Mouse (Mus musculus) heart, postnatal 4 days (tissue): ENCODE data around the gene Bcas3. TPM values are rescaled to one million over a fixed set of nuclear protein-coding genes. Genes with fewer than 3 reads are reported as not detected.

Experiments used
- DNase-seq: peaks from one replicate; pipeline ENCODE4 v3.0.0; 2021
- total RNA-seq, 2 experiments: library from RNA; stranded (reverse); gene quantifications; 2 replicates each; pipeline ENCODE4 v1.2.3; 2021

Bcas3 gene
- total RNA-seq, 2 experiments from 2014 or later = 24.4 to 24.7 TPM

GRCm38 (mm10) chr11:85621486-85621885 lies 268.5 kb downstream of the Bcas3 start:
- DNase-seq = no peak

GRCm38 (mm10) chr11:85621994-85622393 lies 269.0 kb downstream of the Bcas3 start:
- DNase-seq = no peak

- DNase-seq = no peak
Observed at GRCm38 (mm10) chr11:85625206-85625605, 272.2 kb downstream of the Bcas3 start.

GRCm38 (mm10) chr11:85626846-85627245 lies 273.9 kb downstream of the Bcas3 start:
- DNase-seq = no peak

GRCm38 (mm10) chr11:85627405-85627804 lies 274.4 kb downstream of the Bcas3 start:
- peak; percentile 27 for DNase-seq

- DNase-seq = no peak
Observed at GRCm38 (mm10) chr11:85628303-85629063, 275.5 kb downstream of the Bcas3 start.

- no peak for DNase-seq
Observed at GRCm38 (mm10) chr11:85632568-85632981, 279.6 kb downstream of the Bcas3 start.

- no peak for DNase-seq
Observed at GRCm38 (mm10) chr11:85638696-85639495, 285.9 kb downstream of the Bcas3 start.

- no peak for DNase-seq
Observed at GRCm38 (mm10) chr11:85640659-85641058, 287.7 kb downstream of the Bcas3 start.

- DNase-seq = no peak
Observed at GRCm38 (mm10) chr11:85641486-85641885, 288.5 kb downstream of the Bcas3 start.

- no peak for DNase-seq
Observed at GRCm38 (mm10) chr11:85642591-85642990, 289.6 kb downstream of the Bcas3 start.

GRCm38 (mm10) chr11:85643025-85643424 lies 290.1 kb downstream of the Bcas3 start:
- DNase-seq = no peak

- no peak for DNase-seq
Observed at GRCm38 (mm10) chr11:85643479-85644000, 290.6 kb downstream of the Bcas3 start.

- DNase-seq = peak; percentile 15
Observed at GRCm38 (mm10) chr11:85644027-85644747, 291.2 kb downstream of the Bcas3 start.

GRCm38 (mm10) chr11:85644748-85645060 lies 291.7 kb downstream of the Bcas3 start:
- DNase-seq = no peak

GRCm38 (mm10) chr11:85645152-85645835 lies 292.3 kb downstream of the Bcas3 start:
- no peak for DNase-seq

- DNase-seq = no peak
Observed at GRCm38 (mm10) chr11:85648893-85649292, 295.9 kb downstream of the Bcas3 start.

- DNase-seq = no peak
Observed at GRCm38 (mm10) chr11:85649373-85649772, 296.4 kb downstream of the Bcas3 start.

GRCm38 (mm10) chr11:85657471-85657870 lies 304.5 kb downstream of the Bcas3 start:
- no peak for DNase-seq

- DNase-seq = no peak
Observed at GRCm38 (mm10) chr11:85660304-85660703, 307.3 kb downstream of the Bcas3 start.

- DNase-seq = no peak
Observed at GRCm38 (mm10) chr11:85667176-85667575, 314.2 kb downstream of the Bcas3 start.

- no peak for DNase-seq
Observed at GRCm38 (mm10) chr11:85667741-85668140, 314.8 kb downstream of the Bcas3 start.
